Mouse (Mus musculus): ENCODE results near the gene Hdgfl3. TPM values are rescaled to one million over a fixed set of nuclear protein-coding genes. Genes with fewer than 3 reads are reported as not detected.
"Not testable (repeated sequence)": the region's sequence is repeated elsewhere in the genome, so short reads cannot be mapped to it uniquely, and the experiment has no call there.

The Hdgfl3 gene
- total RNA-seq, 4 experiments from 2014 or later = 61.8 to 65.0 (median 63.0) TPM

DNA sequence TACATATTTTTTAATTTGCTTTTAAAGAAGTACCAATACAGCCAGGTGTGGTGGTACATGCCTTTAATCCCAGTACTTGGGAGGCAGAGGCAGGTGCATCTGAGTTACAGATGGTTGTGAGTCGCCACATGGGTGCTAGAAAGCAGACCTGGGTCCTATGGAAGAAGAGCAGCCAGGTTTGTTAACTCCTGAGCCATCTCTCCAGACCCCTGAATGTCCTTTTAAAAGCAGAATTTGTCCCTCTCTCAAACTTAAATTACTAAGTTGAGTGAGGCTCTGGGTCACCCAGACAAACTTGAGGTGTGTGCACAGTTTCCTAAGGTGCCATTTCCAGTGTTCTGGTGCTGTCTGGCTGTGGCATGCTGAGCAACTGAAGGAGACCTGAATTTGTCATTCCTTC is 78.6 kb downstream of the Hdgfl3 start, which contains the start of gene Gm10160:
Gene Gm10160 (minus strand): TSS at position 101 of the 400 bp plus-strand sequence.
- DNase-seq (ENCODE audit: low spot score in 2 of 2) = no peak

DNA sequence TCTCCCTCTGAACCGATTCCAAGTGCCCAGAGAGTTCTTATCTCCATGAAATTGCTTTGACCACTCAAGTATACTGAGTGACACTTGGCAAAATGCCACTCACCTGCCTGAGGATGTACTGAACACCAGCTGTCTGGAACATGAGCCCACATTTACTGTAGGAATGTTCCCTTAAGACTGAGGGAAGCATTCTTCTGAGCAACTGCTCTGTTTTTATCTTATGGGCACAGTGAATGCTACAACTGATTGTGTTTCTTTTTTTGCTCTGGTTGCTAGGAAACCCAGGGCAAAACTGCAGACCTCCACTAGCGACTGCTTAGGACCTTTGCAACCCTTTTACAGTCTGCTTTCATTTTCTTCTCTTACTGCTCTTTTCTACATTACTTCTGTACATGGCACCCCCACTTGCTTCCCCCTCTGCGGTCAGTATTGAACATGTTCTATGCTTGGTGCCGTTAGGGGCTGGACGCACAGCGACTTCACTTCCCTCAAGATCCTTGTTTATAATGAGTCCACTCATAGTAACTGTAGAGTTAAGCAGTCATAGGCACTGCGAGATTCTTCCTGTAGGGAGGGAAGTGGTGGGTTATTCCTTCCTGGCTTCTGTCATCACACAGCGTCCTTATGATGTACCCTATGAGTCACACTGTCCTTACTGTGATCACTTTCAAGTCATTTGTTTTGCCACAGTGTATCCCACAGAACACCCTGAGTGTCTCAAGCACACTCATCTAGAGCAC is 79.5 kb downstream of the Hdgfl3 start:
- no peak for DNase-seq (ENCODE audit: low spot score in 2 of 2)

DNA sequence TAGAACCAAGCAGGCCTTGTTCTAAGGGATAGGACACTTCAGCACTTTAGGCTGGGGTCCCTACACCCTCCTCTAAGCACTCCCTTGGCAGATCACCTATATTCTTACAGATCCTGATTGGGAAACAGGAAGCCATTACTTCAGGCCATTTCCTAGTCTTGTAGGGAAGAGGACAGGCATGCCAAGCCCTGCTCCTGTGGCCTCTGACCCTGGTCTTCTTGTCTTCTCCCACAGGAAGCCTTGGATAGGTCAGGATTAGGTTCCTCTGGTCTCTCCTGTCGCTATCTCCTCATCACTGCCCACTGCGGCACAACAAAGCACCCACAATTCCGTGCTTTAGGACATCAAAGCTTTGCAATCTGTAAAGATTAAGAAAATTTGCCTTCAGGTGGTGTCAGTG is 82.6 kb downstream of the Hdgfl3 start:
- no peak for DNase-seq (ENCODE audit: low spot score in 2 of 2)

- no peak for DNase-seq (ENCODE audit: low spot score in 2 of 2)
These were observed 84.1 kb downstream of the Hdgfl3 start for GRCm38 (mm10) chr7:81850171-81850570.

- DNase-seq (ENCODE audit: low spot score in 2 of 2) = no peak
These were observed 84.6 kb downstream of the Hdgfl3 start for GRCm38 (mm10) chr7:81849633-81850032.

DNA sequence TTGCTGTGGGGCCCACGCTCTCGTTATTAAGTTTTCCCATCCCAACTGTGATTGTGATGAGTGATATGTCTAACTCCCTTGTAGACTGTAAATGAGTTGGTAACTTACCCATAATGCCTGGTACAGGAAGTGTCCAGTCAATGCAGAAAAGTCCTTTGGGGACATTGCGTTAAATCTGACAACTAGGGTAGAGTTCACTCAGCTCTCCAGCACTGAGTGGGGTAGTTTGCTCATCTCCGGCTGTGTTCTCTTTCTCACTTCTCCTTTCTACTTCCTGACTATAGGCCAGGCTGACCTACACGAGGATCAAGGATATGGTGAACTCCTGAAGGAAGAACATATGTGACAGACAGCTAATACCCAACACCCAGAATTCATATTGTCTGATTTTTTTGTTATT is 85.1 kb downstream of the Hdgfl3 start:
- no peak for DNase-seq (ENCODE audit: low spot score in 2 of 2)

DNA sequence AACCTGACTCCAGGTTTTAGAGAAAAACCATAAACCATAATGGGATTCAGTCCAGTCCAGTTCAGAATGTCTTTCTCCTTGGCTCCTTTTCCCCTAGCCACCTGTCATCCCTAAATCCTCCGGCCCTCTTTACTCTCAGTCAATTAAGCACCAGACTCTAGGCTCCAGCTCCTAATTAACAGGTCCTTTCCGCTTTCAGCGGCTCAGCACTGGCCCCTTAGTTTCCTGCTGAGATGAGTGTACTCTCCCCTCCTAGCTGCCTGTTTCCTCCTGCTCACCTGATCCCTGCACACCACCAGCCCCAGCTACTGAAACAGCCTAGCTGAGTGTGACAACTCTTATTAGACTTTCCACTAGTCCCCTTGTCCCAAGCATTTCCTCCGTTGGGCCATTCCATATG is 86.5 kb downstream of the Hdgfl3 start:
- no peak for DNase-seq (ENCODE audit: low spot score in 2 of 2)

GRCm38 (mm10) chr7:81847010-81847409 is 87.3 kb downstream of the Hdgfl3 start:
- no peak for DNase-seq (ENCODE audit: low spot score in 2 of 2)

DNA sequence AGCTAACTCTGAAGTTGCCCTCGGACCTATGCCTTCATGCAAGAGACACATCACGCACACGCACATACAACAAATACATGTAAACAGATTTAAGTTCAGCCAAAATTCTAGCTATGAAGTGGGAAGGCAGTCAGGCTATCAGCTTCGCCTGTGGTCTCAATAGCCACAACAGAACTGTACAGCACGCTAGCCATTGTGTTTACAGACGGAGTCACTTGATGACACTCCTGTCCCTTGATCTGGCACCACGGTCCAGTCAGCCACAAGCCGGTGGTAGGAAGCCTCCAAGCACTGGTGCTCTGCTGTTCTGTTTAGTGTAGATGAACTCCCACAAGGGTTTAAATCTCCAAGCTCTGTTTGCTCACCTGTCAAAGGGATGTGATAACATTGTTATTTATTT is 88.3 kb downstream of the Hdgfl3 start:
- no peak for DNase-seq (ENCODE audit: low spot score in 2 of 2)

DNA sequence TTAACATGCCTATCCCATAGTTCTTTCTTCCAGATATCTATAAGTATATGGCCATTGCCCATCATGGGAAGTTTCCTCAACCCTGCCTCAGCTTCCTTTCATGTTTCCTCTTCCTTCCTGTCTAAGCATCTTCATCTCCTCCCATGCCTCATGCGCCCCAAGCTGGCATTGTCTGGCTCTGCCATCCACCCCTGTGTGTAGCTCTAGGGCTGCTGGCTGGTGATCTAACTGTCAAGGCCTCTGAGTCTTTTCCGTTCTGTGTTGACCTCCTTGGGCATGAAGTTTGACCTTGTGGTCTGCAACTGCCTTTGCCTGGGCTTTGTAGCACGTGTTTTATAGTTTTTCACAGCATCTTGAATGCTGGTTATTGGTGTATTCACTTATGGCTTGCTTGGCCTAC is 89.0 kb downstream of the Hdgfl3 start:
- no peak for DNase-seq (ENCODE audit: low spot score in 2 of 2)

DNA sequence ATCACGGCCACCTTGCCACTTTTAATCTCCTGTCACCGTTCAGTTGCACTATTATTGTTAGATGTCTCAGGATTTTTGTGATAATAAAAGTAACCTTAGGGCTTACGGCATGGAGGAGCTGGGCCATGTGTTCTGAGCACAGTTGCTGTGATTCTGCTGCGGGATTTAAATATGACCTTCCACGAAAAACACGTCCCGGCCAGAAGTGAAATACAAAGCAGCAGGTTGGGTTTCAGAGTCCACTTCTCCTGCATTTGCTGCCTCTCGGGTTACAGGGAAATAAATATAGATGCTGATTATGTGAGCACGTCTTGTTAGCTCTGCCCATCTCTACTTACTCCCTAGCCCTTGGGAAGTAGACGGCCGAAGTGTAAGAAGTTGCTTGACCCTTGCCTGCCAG is 89.5 kb downstream of the Hdgfl3 start:
- no peak for DNase-seq (ENCODE audit: low spot score in 2 of 2)

- no peak for DNase-seq (ENCODE audit: low spot score in 2 of 2)
These were observed 90.4 kb downstream of the Hdgfl3 start for GRCm38 (mm10) chr7:81843903-81844302.

- no peak for DNase-seq (ENCODE audit: low spot score in 2 of 2)
These were observed 91.3 kb downstream of the Hdgfl3 start for GRCm38 (mm10) chr7:81842998-81843397.

DNA sequence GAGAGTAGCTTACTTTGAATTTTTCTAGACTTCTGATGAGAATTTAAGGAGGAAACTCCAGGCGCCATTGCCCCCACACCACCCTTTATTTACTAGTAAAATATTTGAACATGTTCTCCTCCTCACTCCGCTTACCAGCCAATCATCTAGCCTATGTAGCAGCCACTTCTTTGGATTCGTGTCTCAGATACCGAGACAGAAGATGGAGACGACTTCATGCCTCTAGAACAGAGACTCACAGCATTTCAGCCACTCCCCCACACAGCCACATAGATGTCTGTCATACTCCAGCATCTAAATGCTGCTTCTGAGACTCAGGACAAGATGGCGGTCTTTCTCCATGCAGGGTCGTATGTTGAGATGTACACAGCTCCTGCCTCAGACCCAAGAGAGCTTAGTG is 92.1 kb downstream of the Hdgfl3 start:
- no peak for DNase-seq (ENCODE audit: low spot score in 2 of 2)

DNA sequence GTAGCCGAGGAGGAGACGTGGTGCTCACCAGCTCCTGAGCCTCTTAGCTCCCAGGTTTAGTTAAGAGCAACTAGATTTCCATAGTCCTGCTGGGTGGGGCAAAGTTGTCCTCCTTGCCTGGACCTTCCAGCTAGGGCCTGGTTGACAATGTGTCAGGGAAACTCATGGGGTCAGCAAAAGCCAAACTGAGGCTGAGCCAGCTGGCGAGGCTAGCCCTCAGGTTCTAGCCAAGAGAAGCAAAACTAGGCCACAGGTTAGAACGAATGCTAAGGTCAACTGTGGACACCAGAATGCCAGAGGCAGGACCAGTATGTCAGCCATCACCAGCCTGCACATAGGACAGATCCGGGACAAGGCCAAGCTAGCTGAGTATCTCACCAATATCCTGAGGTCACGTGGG is 92.8 kb downstream of the Hdgfl3 start:
- no peak for DNase-seq (ENCODE audit: low spot score in 2 of 2)

GRCm38 (mm10) chr7:81840661-81841181 is 93.6 kb downstream of the Hdgfl3 start:
- DNase-seq (ENCODE audit: low spot score in 2 of 2) = peak in 1 of 2 experiments; percentile 32

DNA sequence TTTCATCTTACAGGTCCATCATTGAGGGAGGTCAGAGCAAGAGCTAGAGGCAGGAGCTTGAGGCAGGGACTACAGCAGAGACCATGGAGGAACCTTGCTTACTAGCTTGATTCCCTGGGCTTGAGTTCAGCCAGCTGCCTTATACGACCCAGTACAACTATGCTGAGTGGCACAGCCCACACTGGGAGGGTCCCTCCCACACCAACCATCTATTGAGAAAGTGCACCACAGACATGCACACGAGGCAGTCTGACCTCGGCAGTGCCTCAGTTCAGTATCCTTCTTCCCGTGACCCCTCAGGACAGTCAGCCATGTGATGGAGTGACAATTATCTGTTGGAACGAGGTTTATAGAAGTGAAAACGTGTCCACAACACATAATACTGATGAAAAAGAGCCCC is 94.5 kb downstream of the Hdgfl3 start:
- DNase-seq (ENCODE audit: low spot score in 2 of 2) = no peak

GRCm38 (mm10) chr7:81837771-81838170 is 96.5 kb downstream of the Hdgfl3 start:
- DNase-seq (ENCODE audit: low spot score in 2 of 2) = not testable (repeated sequence)

GRCm38 (mm10) chr7:81835430-81835829 is 98.8 kb downstream of the Hdgfl3 start:
- DNase-seq (ENCODE audit: low spot score in 2 of 2) = no peak

DNA sequence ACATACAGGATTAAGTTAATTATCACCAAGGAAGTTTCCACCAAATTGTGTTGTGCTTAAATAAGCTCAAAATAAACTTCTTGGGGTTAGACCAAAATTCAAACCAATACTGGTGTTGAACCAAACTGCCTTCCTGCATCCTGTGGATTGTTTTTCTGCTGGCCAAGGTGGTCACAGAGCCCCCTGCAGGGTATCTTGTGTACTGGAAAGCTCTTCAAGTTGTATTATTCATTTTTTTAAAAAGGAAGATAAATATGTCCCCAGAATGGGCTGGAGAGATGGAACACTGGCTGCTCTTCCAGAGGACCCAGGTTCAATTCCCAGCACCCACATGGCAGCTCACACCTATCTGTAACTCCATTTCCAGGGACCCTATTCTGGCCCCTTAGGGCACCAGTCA is 99.4 kb downstream of the Hdgfl3 start:
- no peak for DNase-seq (ENCODE audit: low spot score in 2 of 2)

Data from layer of hippocampus, adult 8-10 months (tissue).